Mouse (Mus musculus) layer of hippocampus, adult 9-11 months (tissue): ENCODE results near the gene Rgl2.

ENCODE experiments used
- DNase-seq: peaks from one replicate; pipeline ENCODE4 v3.0.0; 2022

Gene Rgl2

DNA sequence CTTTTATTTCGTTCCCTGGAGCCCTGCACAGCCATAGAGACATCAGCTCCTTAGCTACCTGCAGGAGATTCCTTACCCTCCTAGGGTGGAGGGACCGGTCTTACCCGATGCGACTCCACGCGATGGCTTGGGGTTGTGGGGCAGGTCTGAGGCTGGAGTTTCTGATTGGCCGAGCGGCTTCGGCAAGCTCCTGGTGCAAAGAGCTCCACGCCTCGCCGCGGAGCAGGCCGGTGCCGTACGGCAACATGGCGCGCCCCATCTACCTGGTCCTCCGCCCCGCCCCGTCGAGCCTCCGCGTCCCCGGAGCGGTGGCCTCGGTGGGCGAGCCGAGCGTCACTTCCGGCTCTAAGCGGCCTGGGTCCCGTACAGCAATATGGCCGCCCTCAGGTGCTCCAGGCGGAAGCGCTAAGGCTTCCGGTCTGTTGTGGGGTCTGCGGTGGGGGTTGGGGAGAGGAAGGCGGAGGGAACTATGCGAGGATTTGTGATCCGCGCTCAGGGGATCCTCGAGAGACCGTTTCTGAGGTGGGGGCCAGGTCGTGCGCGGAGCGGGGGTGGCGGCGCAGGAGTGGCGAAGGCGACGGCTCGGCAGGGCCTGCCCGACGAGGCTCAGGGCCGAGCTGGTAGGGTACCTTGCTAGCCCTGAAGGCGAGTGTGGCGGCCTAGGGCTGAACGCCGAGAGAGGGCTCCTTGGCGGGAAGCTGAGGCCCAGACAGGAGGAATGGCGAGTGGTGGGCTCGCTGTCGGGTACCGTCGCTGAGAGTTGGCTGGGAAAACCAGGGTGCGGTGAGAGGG is 20.1 kb upstream of the Rgl2 start, which contains the start of gene Daxx:
Gene Daxx (plus strand): TSS at position 338 of the 792 bp plus-strand sequence.
- DNase-seq: peak; percentile 99

DNA sequence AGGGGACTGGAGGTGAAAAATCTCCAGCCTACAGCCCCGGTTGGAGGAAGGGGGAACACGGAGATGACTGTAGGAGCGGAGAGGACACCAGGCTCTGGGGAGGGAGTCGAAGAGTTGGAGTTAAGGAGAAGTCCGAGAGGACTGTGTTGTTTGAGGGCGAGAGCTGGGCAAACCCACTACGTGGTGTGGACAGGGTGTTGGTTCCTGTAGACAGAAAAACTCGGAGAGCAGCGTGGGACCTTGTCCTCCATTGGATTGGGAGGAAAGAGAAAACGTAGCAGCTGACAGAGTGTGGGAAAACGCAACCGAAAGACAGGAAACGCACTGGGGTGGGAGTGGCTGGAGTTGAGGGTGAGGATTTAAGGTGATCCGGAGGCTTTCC is 19.5 kb upstream of the Rgl2 start:
- DNase-seq: no peak

DNA sequence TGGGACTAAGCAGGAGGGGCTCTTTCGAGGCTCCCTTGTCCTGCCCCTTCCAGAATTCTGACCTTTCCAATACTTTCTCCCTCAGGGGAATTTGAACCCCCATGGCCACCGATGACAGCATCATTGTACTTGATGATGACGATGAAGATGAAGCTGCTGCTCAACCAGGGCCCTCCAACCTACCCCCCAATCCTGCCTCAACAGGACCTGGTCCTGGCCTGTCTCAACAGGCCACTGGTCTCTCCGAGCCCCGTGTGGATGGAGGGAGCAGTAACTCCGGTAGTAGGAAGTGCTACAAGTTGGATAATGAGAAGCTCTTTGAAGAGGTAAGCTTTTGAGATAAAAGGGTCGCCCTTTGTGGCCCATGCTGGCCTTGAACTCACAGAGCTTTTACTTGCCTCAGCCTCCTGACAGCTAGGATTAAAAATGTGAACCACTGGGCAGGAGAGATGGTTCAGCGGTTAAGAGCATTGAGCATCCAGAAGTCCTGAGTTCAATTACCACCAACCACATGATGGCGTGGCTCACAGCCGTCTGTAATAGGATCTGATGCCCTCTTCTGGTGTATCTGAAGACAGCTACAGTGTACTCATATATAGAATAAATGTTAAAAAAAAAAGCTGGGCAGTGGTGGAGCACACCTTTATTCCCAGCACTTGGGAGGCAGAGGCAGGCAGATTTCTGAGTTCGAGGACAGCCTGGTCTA is 18.8 kb upstream of the Rgl2 start:
- no peak for DNase-seq

DNA sequence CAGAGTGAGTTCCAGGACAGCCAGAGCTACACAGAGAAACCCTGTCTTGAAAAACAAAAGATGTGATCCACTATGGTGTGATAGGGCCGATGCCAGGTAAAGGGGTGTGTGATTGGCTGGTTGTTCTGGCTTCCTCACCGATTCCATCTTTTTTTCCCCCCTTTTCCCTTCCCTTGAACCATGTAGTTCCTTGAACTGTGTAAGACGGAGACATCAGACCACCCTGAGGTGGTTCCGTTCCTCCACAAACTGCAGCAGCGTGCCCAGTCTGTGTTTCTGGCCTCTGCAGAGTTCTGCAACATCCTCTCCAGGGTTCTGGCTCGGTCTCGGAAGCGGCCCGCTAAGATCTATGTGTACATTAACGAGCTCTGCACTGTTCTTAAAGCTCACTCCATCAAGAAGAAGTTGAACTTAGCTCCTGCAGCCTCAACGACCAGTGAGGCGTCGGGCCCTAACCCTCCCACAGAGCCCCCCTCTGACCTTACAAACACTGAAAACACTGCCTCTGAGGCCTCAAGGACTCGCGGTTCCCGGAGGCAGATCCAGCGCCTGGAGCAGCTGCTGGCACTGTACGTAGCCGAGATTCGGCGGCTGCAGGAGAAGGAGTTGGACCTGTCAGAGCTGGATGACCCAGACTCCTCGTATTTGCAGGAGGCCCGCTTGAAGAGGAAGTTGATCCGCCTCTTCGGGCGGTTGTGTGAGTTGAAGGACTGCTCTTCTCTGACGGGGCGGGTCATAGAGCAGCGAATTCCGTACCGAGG is 18.1 kb upstream of the Rgl2 start:
- DNase-seq: no peak

DNA sequence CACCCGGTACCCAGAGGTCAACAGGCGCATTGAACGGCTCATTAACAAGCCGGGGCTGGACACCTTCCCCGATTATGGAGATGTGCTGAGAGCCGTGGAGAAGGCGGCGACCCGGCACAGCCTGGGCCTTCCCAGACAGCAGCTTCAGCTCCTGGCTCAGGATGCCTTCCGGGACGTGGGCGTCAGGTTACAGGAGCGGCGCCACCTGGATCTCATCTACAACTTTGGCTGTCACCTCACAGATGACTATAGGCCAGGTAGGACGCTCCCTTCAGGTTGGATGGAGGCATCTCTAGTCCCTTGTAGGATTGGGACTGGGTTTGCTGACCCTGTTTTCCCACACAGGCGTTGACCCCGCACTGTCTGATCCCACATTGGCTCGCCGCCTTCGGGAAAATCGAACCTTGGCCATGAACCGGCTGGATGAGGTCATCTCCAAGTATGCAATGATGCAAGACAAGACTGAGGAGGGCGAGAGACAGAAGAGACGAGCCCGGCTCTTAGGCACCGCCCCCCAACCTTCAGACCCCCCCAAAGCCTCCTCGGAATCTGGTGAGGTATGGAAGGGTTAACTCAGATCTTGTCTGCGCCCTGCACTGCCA is 17.4 kb upstream of the Rgl2 start:
- no peak for DNase-seq

DNA sequence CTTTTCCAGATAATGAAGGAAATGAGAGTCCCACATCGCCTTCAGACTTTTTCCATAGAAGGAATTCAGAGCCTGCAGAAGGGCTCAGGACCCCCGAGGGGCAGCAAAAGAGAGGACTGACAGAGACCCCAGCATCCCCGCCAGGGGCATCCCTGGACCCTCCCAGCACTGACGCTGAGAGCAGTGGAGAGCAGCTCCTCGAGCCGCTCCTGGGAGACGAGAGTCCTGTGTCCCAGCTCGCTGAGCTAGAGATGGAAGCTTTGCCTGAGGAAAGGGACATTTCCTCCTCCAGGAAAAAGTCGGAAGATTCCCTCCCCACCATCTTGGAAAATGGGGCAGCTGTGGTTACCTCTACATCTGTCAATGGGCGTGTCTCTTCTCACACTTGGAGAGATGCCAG is 16.1 kb upstream of the Rgl2 start:
- no peak for DNase-seq

DNA sequence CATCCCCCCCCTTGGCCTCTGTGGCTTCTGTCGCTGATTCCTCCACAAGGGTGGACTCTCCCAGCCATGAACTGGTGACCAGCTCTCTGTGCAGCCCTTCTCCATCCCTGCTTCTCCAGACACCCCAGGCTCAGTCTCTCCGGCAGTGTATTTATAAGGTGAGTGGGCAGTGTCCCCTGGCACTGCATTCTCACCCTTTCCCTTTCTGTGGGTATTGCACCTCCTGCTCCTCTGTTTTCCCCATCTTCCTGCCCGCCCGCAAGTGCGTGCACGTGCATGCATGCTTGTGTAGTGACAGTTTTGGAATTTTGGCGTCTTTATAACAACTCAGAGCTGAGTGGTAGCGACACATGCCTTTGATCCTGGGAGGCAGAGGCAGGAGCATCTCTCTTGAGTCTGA is 15.4 kb upstream of the Rgl2 start:
- no peak for DNase-seq

DNA sequence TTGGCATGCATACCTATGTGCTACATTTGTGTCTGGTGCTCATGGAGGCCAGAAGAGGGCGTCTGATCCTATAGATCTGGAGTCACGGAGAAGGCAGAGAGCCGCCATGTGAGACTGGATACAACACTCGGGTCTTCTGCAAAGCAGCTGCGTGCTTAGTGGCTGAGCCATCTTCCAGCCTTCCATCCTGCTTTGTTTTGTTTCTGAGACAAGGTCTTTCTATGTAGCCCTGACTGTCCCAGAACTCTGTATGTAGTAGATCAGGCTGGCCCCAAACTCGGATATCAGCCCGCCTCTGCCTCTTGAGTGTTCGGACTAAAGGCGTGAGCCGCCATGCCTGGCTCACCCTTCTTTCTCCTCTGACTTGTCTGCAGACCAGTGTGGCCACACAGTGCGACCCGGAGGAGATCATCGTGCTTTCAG is 14.4 kb upstream of the Rgl2 start:
- no peak for DNase-seq

DNA sequence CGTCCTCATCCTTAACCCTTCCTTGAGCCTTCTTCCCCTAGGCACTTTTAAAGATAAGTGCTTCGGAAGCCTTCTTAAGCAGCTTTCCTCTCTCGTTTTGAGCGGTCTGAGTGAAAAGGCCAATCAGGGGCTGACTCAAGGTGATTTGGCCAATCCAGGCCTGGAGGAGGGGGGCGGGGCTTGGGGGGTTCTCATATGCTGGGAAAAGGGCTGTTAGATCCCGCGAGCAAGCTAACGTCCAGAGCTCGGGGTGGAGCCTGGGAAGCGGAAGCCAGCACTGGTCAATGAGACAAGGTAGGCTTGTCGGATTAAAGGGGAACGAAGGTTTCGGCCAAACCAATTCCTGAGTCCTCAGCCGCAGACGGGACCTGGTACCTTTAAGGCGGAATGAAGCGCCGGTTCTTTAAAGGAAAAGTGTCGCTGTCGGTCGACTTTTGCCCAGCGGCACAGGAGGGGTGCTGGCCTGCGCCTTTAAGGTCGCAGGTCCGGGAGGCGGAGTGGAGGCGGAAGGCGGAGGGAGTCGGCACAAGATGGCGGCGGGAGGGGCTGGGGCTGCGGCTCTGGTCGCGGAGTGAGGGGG is 13.6 kb upstream of the Rgl2 start, which contains the start of the genes Tapbp and Zbtb22:
Gene Tapbp (plus strand): TSS at position 229 of the 580 bp plus-strand sequence.
Gene Zbtb22 (plus strand): TSS at position 234 of the 580 bp plus-strand sequence.
- DNase-seq: peak; percentile 97

DNA sequence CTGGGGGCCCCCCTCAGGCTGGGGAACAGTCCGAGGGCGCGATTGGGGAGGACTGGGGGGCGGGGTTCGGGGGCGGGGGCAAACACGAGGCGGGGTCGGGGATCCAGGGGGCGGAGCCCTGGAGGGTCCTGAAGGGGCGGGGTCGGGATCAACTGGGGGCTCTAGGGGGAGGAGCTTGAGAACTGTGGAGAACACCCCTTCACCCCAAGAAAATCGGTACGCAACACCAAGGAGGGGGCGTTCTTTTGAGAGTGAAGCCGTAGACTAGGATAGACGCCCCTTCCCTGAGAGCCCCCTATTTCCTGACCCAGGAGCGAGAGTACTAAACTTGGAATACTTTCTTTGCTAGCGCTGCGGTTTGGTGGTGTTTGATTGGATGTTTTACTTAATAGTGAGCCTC is 13.0 kb upstream of the Rgl2 start:
- DNase-seq: no peak

DNA sequence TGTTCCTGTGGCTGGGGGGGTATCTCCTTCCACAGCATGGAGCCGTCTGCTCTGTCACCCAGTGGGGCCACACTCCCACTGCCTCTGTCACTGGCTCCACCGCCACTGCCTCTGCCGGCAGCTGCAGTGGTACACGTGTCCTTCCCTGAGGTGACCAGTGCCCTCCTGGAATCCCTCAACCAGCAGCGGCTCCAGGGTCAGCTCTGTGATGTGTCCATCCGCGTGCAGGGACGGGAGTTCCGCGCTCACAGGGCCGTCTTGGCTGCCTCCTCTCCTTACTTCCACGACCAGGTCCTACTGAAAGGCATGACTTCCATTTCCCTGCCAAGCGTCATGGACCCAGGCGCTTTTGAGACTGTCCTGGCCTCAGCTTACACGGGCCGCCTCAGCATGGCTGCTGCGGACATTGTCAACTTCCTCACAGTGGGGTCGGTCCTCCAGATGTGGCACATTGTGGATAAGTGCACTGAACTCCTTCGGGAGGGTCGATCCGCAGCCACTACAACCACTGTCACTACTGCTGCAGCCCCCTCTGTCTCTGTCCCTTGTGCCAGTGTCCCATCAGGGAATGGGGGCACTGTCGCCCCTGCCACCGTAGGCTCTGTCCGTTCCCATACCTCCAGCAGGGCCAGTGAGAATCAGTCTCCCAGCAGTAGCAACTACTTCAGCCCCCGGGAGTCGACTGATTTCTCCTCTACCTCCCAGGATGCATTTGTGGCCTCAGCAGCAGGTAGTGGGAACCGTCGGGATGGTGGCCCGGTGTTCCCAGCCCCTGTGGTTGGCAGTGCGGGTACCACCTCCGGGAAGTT is 12.3 kb upstream of the Rgl2 start:
- DNase-seq: no peak

DNA sequence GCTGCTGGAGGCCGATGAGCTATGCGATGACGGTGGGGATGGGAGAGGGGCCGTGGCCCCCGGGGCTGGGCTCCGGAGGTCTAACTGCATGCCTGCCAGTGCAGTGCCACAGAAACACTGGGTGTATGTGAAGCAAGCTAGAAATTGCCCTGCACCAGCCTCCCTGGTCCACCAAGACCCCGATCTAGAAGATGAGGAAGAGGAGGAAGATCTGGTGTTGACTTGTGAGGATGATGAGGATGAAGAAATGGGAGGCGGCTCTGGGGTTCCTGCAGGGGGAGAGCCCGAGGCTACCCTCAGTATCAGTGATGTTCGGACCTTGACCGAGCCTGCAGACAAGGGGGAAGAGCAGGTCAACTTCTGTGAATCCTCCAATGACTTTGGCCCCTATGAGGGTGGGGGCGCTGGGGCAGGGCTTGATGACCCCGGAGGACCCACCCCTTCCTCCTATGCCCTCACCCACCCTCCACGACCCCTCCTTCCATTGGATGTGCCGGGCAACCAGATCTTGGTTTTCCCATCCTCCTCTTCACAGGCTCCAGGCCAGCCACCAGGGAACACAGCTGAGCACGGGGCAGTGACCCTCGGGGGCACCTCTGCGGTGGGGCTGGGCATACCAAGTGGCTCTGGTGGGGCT is 11.6 kb upstream of the Rgl2 start:
- DNase-seq: no peak

DNA sequence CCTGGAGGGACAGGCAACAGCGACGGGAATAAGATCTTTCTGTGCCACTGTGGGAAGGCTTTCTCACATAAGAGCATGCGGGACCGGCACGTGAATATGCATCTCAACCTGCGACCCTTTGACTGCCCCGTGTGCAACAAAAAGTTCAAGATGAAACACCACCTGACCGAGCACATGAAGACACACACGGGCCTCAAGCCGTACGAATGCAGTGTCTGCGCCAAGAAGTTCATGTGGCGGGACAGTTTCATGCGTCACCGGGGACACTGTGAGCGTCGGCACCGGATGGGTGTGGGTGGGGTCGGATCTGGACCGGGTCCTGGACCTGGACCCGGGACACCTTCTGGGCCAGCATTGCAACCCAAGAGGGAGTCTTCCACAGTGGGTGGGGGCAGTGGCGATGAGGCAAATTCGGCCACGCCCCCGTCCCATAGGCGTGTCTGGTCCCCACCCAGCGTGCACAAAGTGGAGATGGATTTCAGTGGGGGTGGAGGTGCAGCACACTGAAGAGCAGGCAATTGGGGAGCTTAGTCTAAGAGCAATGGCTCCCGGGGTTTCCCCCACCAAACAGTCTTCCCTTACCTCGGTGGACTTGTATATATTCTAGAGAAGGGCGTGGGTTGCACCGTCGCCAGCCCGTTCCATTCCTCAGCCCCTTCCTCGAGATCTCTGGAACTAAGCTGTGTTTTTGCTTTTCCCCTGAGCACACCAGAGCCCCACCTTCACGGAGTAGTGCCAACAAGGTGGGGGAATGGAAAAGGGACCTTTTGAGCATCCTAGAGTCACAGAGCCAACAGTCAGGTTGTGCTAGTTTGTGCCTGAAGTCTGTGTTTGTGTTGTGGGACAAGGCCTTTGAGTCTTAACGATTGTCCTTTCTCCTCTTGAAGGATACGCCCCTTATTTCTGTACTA is 10.8 kb upstream of the Rgl2 start:
- no peak for DNase-seq

DNA sequence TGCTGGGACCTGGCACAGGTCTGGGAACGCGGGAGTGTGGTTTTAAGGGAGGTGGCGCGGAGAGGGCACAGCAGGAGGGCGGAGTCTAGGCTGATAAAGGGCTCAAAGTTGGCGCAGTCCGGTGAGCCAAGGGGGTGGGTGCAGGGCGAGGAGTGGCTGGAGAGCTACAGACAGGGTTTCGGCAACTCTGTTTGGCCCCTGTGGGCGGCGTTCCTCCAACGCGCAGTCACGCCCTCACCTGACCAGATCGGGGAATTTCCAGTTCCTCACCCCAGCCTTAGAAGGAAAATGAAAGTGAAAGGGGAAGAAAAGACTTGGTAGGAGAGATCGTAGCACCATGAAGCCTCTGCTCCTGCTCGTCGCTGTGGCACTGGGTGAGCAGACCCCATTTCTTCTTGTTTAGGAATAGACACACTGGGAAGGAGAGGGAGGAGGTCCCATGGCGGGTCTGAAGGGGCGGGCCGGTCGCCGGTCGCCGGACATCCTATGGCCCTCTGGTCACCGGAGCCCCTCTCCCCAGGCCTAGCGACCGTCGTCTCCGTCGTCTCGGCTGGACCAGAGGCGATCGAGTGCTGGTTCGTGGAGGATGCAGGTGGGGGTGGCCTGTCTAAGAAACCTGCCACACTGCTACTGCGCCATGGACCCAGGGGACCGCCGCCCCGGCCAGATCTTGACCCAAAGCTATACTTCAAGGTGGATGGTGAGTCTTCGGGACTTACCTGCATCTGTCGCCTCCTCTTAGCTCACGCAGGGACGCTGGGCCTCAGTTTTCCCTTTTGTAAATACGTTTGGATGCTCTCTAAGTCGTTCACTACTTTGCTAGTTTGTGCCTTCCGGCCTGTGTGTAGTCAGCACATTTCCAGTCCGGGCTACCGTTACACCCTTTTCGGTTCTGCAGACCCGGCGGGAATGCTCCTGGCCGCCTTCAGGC is 9.7 kb upstream of the Rgl2 start:
- peak; percentile 77 for DNase-seq

DNA sequence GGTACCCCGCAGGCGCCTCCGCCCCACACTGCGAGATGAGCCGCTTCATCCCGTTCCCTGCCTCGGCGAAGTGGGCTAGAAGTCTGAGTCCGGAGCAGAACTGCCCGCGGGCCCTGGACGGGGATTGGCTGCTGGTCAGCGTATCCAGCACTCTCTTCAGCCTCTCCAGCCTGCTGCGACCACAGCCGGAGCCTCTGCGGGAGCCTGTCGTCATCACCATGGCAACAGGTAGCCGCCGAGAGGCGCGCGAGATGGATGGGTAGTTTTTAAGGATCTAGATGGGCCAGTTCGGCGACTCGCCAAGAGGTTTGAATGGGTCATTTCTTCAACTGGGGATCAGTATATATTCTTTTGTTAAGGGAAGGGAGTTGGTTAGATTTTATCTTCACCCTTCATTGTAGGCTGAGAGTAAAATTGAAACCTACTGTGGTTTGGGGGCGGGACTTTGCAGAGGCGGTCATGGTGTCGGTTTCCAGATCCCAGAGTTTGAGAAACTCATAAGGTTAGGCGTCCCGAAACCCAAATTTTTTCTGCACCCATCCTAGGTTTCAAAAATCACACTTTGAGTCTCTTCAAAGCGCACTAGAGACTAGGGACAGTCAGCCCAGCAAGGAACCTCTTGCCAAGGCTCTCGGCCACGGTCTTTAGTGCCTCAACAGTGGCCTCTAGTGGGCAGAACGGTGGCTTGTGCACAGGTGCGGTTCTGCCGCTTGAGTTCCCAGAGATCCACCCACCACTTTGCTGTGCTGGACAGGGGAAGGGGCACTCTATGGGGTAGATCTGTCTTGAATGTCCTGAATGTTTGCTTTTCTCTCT is 8.9 kb upstream of the Rgl2 start:
- no peak for DNase-seq

DNA sequence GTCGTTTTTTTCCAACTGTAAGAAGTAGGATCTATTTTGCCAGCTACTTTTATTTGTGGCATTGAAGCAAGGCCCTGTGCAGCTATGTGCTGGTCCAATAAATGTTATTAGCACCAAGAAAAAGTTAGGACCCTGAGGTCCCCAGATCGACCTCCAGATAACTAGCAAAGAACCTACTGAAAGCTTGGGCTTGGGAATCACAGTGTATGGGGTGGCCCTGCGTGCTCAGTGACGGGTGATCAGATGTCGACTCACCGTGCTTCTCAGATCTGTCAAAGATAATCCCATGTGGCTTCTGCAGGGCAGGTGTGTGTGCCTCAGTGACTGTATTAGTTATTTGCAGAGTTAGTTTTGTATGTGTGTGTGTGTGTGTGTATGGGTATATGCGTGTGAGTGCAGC is 8.0 kb upstream of the Rgl2 start:
- no peak for DNase-seq

DNA sequence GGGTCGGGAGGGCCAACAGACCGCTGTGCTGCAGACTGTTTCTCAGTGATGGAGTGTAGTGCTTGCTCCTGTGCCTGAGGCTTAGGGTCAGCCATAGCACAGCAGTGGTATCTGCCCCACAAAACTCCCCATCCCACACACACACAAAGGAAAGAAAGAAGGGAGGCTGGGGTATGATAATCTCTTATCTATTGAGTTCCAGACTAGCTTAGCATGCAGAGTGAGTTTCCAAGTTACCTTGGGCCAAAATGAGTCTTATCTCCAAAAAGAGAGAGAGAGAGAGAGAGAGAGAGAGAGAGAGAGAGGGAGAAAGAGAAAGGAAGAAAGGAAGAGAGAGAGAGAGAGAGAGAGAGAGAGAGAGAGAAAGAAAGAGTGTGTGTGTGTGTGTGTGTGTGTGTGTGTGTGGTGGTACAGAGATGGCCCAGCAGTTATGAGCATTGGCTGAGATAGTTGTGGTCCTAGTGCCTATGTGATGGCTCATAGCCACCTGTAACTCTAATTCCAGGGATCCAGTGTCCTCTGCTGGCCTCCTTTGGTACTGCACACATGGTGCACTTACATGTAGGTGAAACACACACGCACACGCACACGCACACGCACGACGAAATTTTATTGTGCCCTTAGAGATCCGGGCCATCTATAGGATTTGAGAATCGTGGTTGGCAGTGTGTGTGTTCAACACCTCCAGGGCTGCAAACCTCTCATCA is 4.6 kb upstream of the Rgl2 start:
- no peak for DNase-seq
